Mouse (Mus musculus) layer of hippocampus, adult 9-10 months (tissue): ENCODE data around the gene Cyfip2.

Experiments
- DNase-seq: peaks from one replicate; pipeline ENCODE4 v3.0.0; 2022; ENCODE audit warnings: low spot score

Gene Cyfip2

DNA sequence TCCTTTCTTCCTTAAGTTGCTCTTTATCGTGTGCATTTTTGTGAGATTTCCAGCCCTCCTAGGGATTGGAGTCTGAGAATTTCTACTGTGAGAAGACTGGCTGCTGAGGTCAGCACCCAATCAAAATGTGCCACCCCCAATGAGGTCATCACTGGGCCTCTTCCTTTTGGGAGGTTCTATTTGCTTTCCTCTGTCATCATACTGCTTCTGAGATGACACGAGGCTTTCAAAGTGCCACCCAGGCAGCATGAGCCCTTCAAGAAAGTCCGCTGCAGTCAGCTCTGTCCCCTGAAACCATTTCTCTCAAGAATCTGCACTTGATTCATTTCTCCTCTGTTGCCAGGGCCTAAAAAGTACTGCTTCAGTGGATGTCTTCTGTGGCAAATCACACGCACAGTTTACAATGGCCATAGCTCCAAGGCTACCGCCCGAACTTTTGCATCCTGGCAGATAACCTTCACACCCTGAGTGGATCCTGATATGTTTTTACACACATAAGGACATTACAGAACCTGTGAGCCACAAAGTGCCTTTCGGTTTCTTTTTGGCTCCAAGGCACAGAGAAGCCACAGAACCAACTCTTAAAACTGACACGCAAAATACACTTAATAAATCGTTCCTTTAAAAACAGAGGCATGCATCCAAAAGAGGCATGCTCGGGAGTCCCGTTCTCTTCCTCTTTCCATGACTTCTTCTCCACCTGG, 4.2 kb downstream of the Cyfip2 start:
- DNase-seq: no peak

- DNase-seq: no peak
Observed at GRCm38 (mm10) chr11:46307768-46308167, 4.9 kb downstream of the Cyfip2 start.

GRCm38 (mm10) chr11:46306776-46307175, 5.9 kb downstream of the Cyfip2 start:
- no peak for DNase-seq

GRCm38 (mm10) chr11:46305881-46306520, 6.7 kb downstream of the Cyfip2 start:
- DNase-seq: no peak

- no peak for DNase-seq
Observed at GRCm38 (mm10) chr11:46304864-46305710, 7.6 kb downstream of the Cyfip2 start.

GRCm38 (mm10) chr11:46304093-46304492, 8.6 kb downstream of the Cyfip2 start:
- no peak for DNase-seq

GRCm38 (mm10) chr11:46302471-46302870, 10.2 kb downstream of the Cyfip2 start:
- no peak for DNase-seq

GRCm38 (mm10) chr11:46301579-46302248, 10.9 kb downstream of the Cyfip2 start:
- DNase-seq: no peak

DNA sequence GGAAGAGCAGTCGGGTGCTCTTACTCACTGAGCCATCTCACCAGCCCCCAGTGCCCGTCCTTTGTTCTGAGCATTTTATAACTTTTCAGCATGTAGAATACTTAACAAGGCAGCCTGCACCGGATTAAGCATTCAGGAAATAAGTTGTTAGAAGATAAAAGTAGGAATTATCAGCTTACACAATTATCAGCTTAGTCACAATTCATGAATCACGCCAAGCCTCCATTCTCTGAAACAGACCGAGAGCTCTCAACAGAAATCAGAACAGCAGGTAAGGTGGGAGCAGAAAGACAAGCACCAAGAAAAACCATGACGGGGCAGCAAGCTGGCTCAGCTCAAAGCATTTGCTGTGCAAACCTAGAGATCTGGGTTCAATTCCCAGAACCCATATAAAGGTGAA, 12.8 kb downstream of the Cyfip2 start:
- no peak for DNase-seq

GRCm38 (mm10) chr11:46298889-46299785, 13.5 kb downstream of the Cyfip2 start:
- no peak for DNase-seq

GRCm38 (mm10) chr11:46294390-46294789, 18.3 kb downstream of the Cyfip2 start:
- no peak for DNase-seq

DNA sequence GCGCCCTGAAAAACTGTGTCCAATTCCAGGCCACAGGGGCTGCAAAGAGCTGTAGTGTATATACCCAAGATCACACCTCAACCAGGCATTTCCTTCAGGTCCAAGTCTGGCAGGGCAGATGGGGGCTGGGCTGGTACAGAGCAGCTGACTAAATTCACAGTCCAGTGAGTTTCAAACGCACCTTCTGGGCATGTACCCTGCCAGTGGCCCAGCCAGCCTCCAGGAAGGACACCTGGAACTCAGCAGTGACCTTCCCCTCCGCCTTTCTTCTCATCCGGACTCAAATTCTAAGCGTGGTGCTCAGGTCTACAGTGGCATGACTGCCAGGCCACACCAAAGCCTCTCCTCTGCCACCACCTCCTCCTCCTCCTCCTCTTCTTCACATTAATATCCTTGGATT, 19.2 kb downstream of the Cyfip2 start:
- DNase-seq: no peak

GRCm38 (mm10) chr11:46290988-46291405, 21.7 kb downstream of the Cyfip2 start:
- DNase-seq: no peak

- DNase-seq: no peak
Observed at GRCm38 (mm10) chr11:46289561-46289960, 23.1 kb downstream of the Cyfip2 start.

- no peak for DNase-seq
Observed at GRCm38 (mm10) chr11:46289022-46289421, 23.6 kb downstream of the Cyfip2 start.

- DNase-seq: no peak
Observed at GRCm38 (mm10) chr11:46288091-46288490, 24.6 kb downstream of the Cyfip2 start.

DNA sequence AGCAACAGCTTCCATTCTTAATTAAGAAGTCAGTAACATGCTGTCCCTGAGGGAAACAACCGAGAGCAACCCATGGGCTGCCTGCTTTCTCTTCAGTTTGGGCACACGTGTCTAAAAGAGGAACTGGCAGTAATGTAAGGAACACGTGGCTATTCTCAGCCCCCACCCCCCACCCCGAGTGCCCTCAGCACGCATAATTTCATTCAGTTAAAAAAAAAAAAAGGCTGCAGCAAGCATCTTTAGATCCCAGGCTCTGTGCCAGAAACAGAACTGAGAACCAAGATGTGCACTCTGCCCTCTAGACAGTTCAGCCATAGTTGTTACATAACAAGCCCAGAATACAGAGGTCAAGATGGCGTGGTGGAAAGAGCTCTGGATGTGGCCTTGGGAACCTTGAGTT, 25.9 kb downstream of the Cyfip2 start:
- no peak for DNase-seq

- no peak for DNase-seq
Observed at GRCm38 (mm10) chr11:46283800-46284199, 28.9 kb downstream of the Cyfip2 start.

GRCm38 (mm10) chr11:46282612-46283011, 30.0 kb downstream of the Cyfip2 start:
- DNase-seq: no peak

GRCm38 (mm10) chr11:46278709-46279108, 34.0 kb downstream of the Cyfip2 start:
- DNase-seq: no peak

- no peak for DNase-seq
Observed at GRCm38 (mm10) chr11:46278140-46278539, 34.5 kb downstream of the Cyfip2 start.
